Mouse (Mus musculus): Measurements from ENCODE around the gene Tha1.
"Not testable (repeated sequence)": the region's sequence is repeated elsewhere in the genome, so short reads cannot be mapped to it uniquely, and the experiment has no call there.

The Tha1 gene

GRCm38 (mm10) chr11:117848271-117848984, 24.9 kb downstream of the Tha1 start:
- DNase-seq (ENCODE audit: low spot score in 2 of 2), result peak in 1 of 2 experiments; percentile 48

GRCm38 (mm10) chr11:117847593-117848215, 25.6 kb downstream of the Tha1 start:
- DNase-seq (ENCODE audit: low spot score in 2 of 2), result no peak

- no peak for DNase-seq (ENCODE audit: low spot score in 2 of 2)
Measured at GRCm38 (mm10) chr11:117846640-117847039, 26.6 kb downstream of the Tha1 start.

GRCm38 (mm10) chr11:117845651-117846050, 27.6 kb downstream of the Tha1 start:
- no peak for DNase-seq (ENCODE audit: low spot score in 2 of 2)

GRCm38 (mm10) chr11:117844997-117845396, 28.3 kb downstream of the Tha1 start:
- DNase-seq (ENCODE audit: low spot score in 2 of 2), result no peak

GRCm38 (mm10) chr11:117843434-117843833, 29.8 kb downstream of the Tha1 start:
- DNase-seq (ENCODE audit: low spot score in 2 of 2), result no peak

GRCm38 (mm10) chr11:117840910-117841309, 32.4 kb downstream of the Tha1 start:
- no peak for DNase-seq (ENCODE audit: low spot score in 2 of 2)

- no peak for DNase-seq (ENCODE audit: low spot score in 2 of 2)
Measured at GRCm38 (mm10) chr11:117839021-117839420, 34.3 kb downstream of the Tha1 start.

- no peak for DNase-seq (ENCODE audit: low spot score in 2 of 2)
Measured at GRCm38 (mm10) chr11:117838572-117838971, 34.7 kb downstream of the Tha1 start.

- DNase-seq (ENCODE audit: low spot score in 2 of 2), result peak in 1 of 2 experiments; percentile 66
Measured at GRCm38 (mm10) chr11:117836306-117836705, 37.0 kb downstream of the Tha1 start.

GRCm38 (mm10) chr11:117834086-117834485, 39.2 kb downstream of the Tha1 start:
- DNase-seq (ENCODE audit: low spot score in 2 of 2), result no peak

- DNase-seq (ENCODE audit: low spot score in 2 of 2), result not testable (repeated sequence)
Measured at GRCm38 (mm10) chr11:117833509-117833908, 39.8 kb downstream of the Tha1 start.

GRCm38 (mm10) chr11:117832086-117832969, 41.0 kb downstream of the Tha1 start:
- peak in 1 of 2 experiments; percentile 72 for DNase-seq (ENCODE audit: low spot score in 2 of 2)

- DNase-seq (ENCODE audit: low spot score in 2 of 2), result no peak
Measured at GRCm38 (mm10) chr11:117830401-117830800, 42.9 kb downstream of the Tha1 start.

GRCm38 (mm10) chr11:117829671-117830215, 43.5 kb downstream of the Tha1 start:
- no peak for DNase-seq (ENCODE audit: low spot score in 2 of 2)

- no peak for DNase-seq (ENCODE audit: low spot score in 2 of 2)
Measured at GRCm38 (mm10) chr11:117828888-117829604, 44.2 kb downstream of the Tha1 start.

GRCm38 (mm10) chr11:117828149-117828887, 45.0 kb downstream of the Tha1 start:
- DNase-seq (ENCODE audit: low spot score in 2 of 2), result no peak

- no peak for DNase-seq (ENCODE audit: low spot score in 2 of 2)
Measured at GRCm38 (mm10) chr11:117827386-117827785, 45.9 kb downstream of the Tha1 start.

- no peak for DNase-seq (ENCODE audit: low spot score in 2 of 2)
Measured at GRCm38 (mm10) chr11:117826916-117827315, 46.4 kb downstream of the Tha1 start.

GRCm38 (mm10) chr11:117826164-117826563, 47.1 kb downstream of the Tha1 start:
- DNase-seq (ENCODE audit: low spot score in 2 of 2), result no peak

Data from left cerebral cortex, adult 9 months (tissue).